19 mouse cellular contexts compared by ENCODE assay signal in genomic region chr11:118601484-118601883, GRCm38 (mm10).
DNase-seq lines count a peak whose midpoint lies in the region; ATAC-seq lines count a peak whose summit lies in the region.
"Had no signal": no experiment of that assay in that cellular context is flagged by ENCODE, and none has a peak within 500 bp of the region (broad histone marks: within the 10 kb centered on the region; RNA-seq: fewer than 3 reads in every experiment).

No protein-coding gene starts in this region.

- DNase-seq in hindbrain, embryonic 11.5 days (ENCODE audit: low spot score), result no peak
- no peak for DNase-seq in midbrain, embryonic 10.5 days (ENCODE audit: low spot score)
- peak; percentile 37 for DNase-seq in retina, postnatal 1 day
- no peak for DNase-seq in retina, embryonic 14.5 days (ENCODE audit: low spot score)
- no peak for DNase-seq in kidney, adult 8-10 months
- DNase-seq: adrenal gland, postnatal 14 days; cerebellum, postnatal 36 days; gastrocnemius, postnatal 10 days; heart, adult 18-20 months; heart, postnatal 14 days had no signal

- no peak for ATAC-seq in hindbrain, embryonic 13.5 days (ENCODE audit: low FRiP score)
- ATAC-seq in hindbrain, embryonic 11.5 days (ENCODE audit: low FRiP score), result no peak
- no peak for ATAC-seq in midbrain, embryonic 15.5 days (replicated peaks)
- ATAC-seq: activated CD4-positive, CD25-positive, alpha-beta regulatory T cell, adult 4 months; forebrain, embryonic 16.5 days; Patski had no signal

- no peak overlapping the region for H3K9ac ChIP-seq in hindbrain, embryonic 13.5 days
- no peak overlapping the region for H3K9ac ChIP-seq in hindbrain, embryonic 11.5 days (ENCODE audit: low read depth, low read length)
- H3K9ac ChIP-seq in midbrain, embryonic 15.5 days, result no peak overlapping the region
- H3K9ac ChIP-seq: embryonic facial prominence, embryonic 13.5 days; forebrain, embryonic 12.5 days; heart, embryonic 15.5 days had no signal

- H3K4me3 ChIP-seq in hindbrain, embryonic 13.5 days, result no peak overlapping the region
- no peak overlapping the region for H3K4me3 ChIP-seq in hindbrain, embryonic 11.5 days (ENCODE audit: low read depth, low read length)
- no peak overlapping the region for H3K4me3 ChIP-seq in midbrain, embryonic 10.5 days
- H3K4me3 ChIP-seq in midbrain, embryonic 15.5 days, result no peak overlapping the region
- H3K4me3 ChIP-seq: embryonic facial prominence, embryonic 13.5 days; forebrain, embryonic 12.5 days; heart, embryonic 15.5 days had no signal

- H3K4me1 ChIP-seq in hindbrain, embryonic 13.5 days (replicated peaks), result peaks cover 53% of the 10 kb centered on the region
- peaks cover 4% of the 10 kb centered on the region for H3K4me1 ChIP-seq in hindbrain, embryonic 11.5 days (replicated peaks; ENCODE audit: control insufficient read depth, insufficient read depth, low read length)
- H3K4me1 ChIP-seq in midbrain, embryonic 10.5 days, result peaks cover 26% of the 10 kb centered on the region
- peaks cover 26% of the 10 kb centered on the region for H3K4me1 ChIP-seq in midbrain, embryonic 15.5 days
- H3K4me1 ChIP-seq: embryonic facial prominence, embryonic 13.5 days; heart, embryonic 15.5 days had no signal

- WGBS in hindbrain, embryonic 13.5 days, result 59% methylated on average over 9 of the region's 9 CpGs
- WGBS in hindbrain, embryonic 11.5 days, result 67% methylated on average over 9 of the region's 9 CpGs
- WGBS in midbrain, embryonic 10.5 days, result 63% methylated on average over 9 of the region's 9 CpGs
- 54% methylated on average over 9 of the region's 9 CpGs for WGBS in midbrain, embryonic 15.5 days

- no peaks in the 10 kb centered on the region for H3K27me3 ChIP-seq in hindbrain, embryonic 13.5 days
- H3K27me3 ChIP-seq in hindbrain, embryonic 11.5 days (ENCODE audit: control insufficient read depth, insufficient read depth, low read length), result no peaks in the 10 kb centered on the region
- H3K27me3 ChIP-seq in midbrain, embryonic 10.5 days (ENCODE audit: low read depth, poor library complexity, severe bottlenecking), result 0 out of 2 replicates have a peak, but pooled peaks cover 4% of the 10 kb centered on the region
- no peaks in the 10 kb centered on the region for H3K27me3 ChIP-seq in midbrain, embryonic 15.5 days (replicated peaks)

- no peaks in the 10 kb centered on the region for H3K9me3 ChIP-seq in hindbrain, embryonic 13.5 days
- H3K9me3 ChIP-seq in hindbrain, embryonic 11.5 days (ENCODE audit: control insufficient read depth, low read length), result no peaks in the 10 kb centered on the region
- 0 out of 2 replicates have a peak, but pooled peaks cover 5% of the 10 kb centered on the region for H3K9me3 ChIP-seq in midbrain, embryonic 10.5 days (replicated peaks)
- H3K9me3 ChIP-seq in midbrain, embryonic 15.5 days, result no peaks in the 10 kb centered on the region
- H3K9me3 ChIP-seq: embryonic facial prominence, embryonic 13.5 days; forebrain, embryonic 12.5 days; heart, embryonic 15.5 days had no signal

- H3K4me2 ChIP-seq in hindbrain, embryonic 13.5 days, result no peak overlapping the region
- H3K4me2 ChIP-seq in hindbrain, embryonic 11.5 days (replicated peaks; ENCODE audit: low read depth, low read length), result no peak overlapping the region
- H3K4me2 ChIP-seq in midbrain, embryonic 15.5 days, result no peak overlapping the region
- H3K4me2 ChIP-seq: embryonic facial prominence, embryonic 13.5 days; forebrain, embryonic 12.5 days; heart, embryonic 11.5 days; heart, embryonic 15.5 days had no signal

- no peaks in the 10 kb centered on the region for H3K36me3 ChIP-seq in hindbrain, embryonic 13.5 days
- H3K36me3 ChIP-seq in hindbrain, embryonic 11.5 days (ENCODE audit: control insufficient read depth, insufficient read depth, low read length), result no peaks in the 10 kb centered on the region
- H3K36me3 ChIP-seq in midbrain, embryonic 10.5 days, result no peaks in the 10 kb centered on the region
- no peaks in the 10 kb centered on the region for H3K36me3 ChIP-seq in midbrain, embryonic 15.5 days (replicated peaks)
- H3K36me3 ChIP-seq: embryonic facial prominence, embryonic 13.5 days; forebrain, embryonic 12.5 days; heart, embryonic 15.5 days had no signal

- peak overlapping the region; percentile 84; the same call in 1 of the 2 replicates for H3K27ac ChIP-seq in hindbrain, embryonic 13.5 days
- no peak overlapping the region for H3K27ac ChIP-seq in hindbrain, embryonic 11.5 days (ENCODE audit: low read depth, low read length)
- 0 out of 2 replicates have a peak overlapping the region, but pooled peaks have one; percentile 6 for H3K27ac ChIP-seq in midbrain, embryonic 10.5 days (replicated peaks)
- H3K27ac ChIP-seq in midbrain, embryonic 15.5 days, result no peak overlapping the region
- H3K27ac ChIP-seq: embryonic facial prominence, embryonic 13.5 days; forebrain, embryonic 12.5 days; heart, embryonic 15.5 days had no signal

Comparison
In these comparisons a context has a peak if more than half of its experiments do, and no peak if none do; other contexts are left out.
1. H3K27ac ChIP-seq: peak in hindbrain, embryonic 13.5 days (single experiment) and midbrain, embryonic 10.5 days (single experiment); none in hindbrain, embryonic 11.5 days (single experiment) and midbrain, embryonic 15.5 days (single experiment).